Mouse (Mus musculus) brain, embryonic 14.5 days (tissue): Measurements from ENCODE around the gene Hrasls5. TPM values are rescaled to one million over a fixed set of nuclear protein-coding genes. Genes with fewer than 3 reads are reported as not detected.

Experiments used
- DNase-seq: peaks from one replicate; pipeline ENCODE4 v3.0.0-alpha.2; 2011; ENCODE audit warnings: low read depth
- CTCF ChIP-seq: fragments of 200-500 bp; IDR thresholded peaks from 2 replicates; pipeline ENCODE4 v1.5.1; 2012; ENCODE audit warnings: inconsistent platforms, mild to moderate bottlenecking, moderate library complexity, borderline replicate concordance; ENCODE audit not compliant: insufficient read depth, insufficient read length; ENCODE audit errors: extremely low read depth
- POLR2A ChIP-seq: fragments of 200-500 bp; IDR thresholded peaks from 2 replicates; pipeline ENCODE4 v1.6.1; 2012; ENCODE audit warnings: mild to moderate bottlenecking, inconsistent platforms, borderline replicate concordance; ENCODE audit not compliant: poor library complexity, insufficient read depth, insufficient read length, severe bottlenecking; ENCODE audit errors: extremely low read depth
- polyA plus RNA-seq: library from polyadenylated mRNA; depleted of rRNA; stranded (reverse); fragments of >200 nt; gene quantifications from 2 replicates; pipeline ENCODE4 v1.2.3, GENCODE M21; 2012; rRNA removed

Hrasls5 gene
- 0.15 TPM in 1 of 2 replicates, not detected in the other for polyA plus RNA-seq

- TF ChIP-seq CTCF (peak; percentile 14; the same call in 1 of the 2 replicates), POLR2A (no peak)
Observed at GRCm38 (mm10) chr19:7611942-7612757, at the start of gene Hrasls5. TSS of gene Hrasls5 (plus strand) at chr19:7612541.

GRCm38 (mm10) chr19:7562601-7563129 lies 49.7 kb upstream of the Hrasls5 start:
- no peak for TF ChIP-seq CTCF
- no peak for TF ChIP-seq POLR2A
- DNase-seq: no peak

More at GRCm38 (mm10) chr19:7611942-7612757, at the start of gene Hrasls5:
- DNase-seq: peak; percentile 50

- no peak for TF ChIP-seq CTCF
- TF ChIP-seq POLR2A: no peak
Observed at GRCm38 (mm10) chr19:7563676-7564075, 48.7 kb upstream of the Hrasls5 start.

GRCm38 (mm10) chr19:7564457-7564856 lies 47.9 kb upstream of the Hrasls5 start:
- no peak for DNase-seq
- no peak for TF ChIP-seq CTCF
- TF ChIP-seq POLR2A: no peak

More at GRCm38 (mm10) chr19:7563676-7564075, 48.7 kb upstream of the Hrasls5 start:
- DNase-seq: no peak

- no peak for TF ChIP-seq CTCF
- no peak for TF ChIP-seq POLR2A
- peak; percentile 23 for DNase-seq
Observed at GRCm38 (mm10) chr19:7566826-7567225, 45.5 kb upstream of the Hrasls5 start.

- no peak for TF ChIP-seq CTCF
- no peak for DNase-seq
Observed at GRCm38 (mm10) chr19:7568364-7568763, 44.0 kb upstream of the Hrasls5 start.

GRCm38 (mm10) chr19:7569650-7570049 lies 42.7 kb upstream of the Hrasls5 start:
- TF ChIP-seq POLR2A: no peak
- DNase-seq: no peak

- no peak for TF ChIP-seq POLR2A
- no peak for TF ChIP-seq CTCF
- DNase-seq: no peak
Observed at GRCm38 (mm10) chr19:7576180-7576579, 36.2 kb upstream of the Hrasls5 start.

- DNase-seq: no peak
- no peak for TF ChIP-seq POLR2A
- no peak for TF ChIP-seq CTCF
Observed at GRCm38 (mm10) chr19:7577710-7578109, 34.6 kb upstream of the Hrasls5 start.

GRCm38 (mm10) chr19:7581042-7581441 lies 31.3 kb upstream of the Hrasls5 start:
- TF ChIP-seq POLR2A (no peak), CTCF (no peak)
- no peak for DNase-seq

GRCm38 (mm10) chr19:7583101-7583500 lies 29.2 kb upstream of the Hrasls5 start:
- no peak for DNase-seq
- TF ChIP-seq POLR2A: no peak
- no peak for TF ChIP-seq CTCF

- DNase-seq: no peak
- TF ChIP-seq CTCF: no peak
- TF ChIP-seq POLR2A: no peak
Observed at GRCm38 (mm10) chr19:7583599-7583998, 28.7 kb upstream of the Hrasls5 start.

- DNase-seq: no peak
- TF ChIP-seq CTCF (no peak), POLR2A (no peak)
Observed at GRCm38 (mm10) chr19:7585279-7585678, 27.1 kb upstream of the Hrasls5 start.
